Mouse (Mus musculus): ENCODE measurements around the gene P4hb.

The P4hb gene

DNA sequence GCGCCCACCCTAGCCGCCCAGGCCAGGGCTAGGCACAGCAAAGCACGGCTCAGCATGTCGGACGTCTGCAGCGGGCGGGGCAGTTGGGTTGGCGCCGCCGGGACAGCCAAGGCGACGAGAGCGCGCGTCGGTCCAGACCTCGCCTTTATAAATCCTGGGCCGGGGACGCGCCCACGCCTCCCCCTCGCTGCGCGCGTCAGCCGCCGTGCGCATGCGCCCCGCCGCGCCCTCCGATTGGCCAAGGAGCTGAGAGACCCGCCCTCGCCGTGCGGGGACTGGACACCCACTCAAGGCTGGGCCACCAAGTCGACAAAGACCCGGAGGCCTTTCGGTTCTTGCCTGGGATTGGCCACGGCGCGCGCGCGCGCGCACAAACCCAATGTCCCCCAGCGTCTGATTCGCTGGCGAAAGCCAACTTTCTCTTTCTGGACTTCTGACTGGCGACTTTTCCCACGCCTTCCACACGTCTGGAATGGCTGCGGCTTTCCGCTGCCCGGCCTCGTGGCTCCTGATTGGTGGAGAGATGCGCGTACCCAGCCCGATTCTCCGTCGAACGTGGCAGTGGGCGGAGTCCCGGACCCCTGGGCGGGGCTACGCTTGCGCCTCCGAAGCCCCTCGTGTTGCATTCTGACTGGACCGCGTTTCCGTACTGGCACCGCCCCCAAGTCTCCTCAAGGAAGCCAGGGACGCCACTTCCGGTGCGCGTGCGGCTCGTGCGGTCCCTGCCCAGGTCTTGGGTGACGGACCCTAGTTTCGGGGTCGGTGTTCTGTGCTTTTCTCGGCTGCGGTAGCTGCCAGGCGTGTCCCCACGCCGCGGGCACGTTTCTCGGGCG, at the start of gene P4hb:
P4hb (minus strand) TSS at position 502 of the 833 bp plus-strand sequence.
- peak; percentile 99 for DNase-seq (ENCODE audit: low spot score)

DNA sequence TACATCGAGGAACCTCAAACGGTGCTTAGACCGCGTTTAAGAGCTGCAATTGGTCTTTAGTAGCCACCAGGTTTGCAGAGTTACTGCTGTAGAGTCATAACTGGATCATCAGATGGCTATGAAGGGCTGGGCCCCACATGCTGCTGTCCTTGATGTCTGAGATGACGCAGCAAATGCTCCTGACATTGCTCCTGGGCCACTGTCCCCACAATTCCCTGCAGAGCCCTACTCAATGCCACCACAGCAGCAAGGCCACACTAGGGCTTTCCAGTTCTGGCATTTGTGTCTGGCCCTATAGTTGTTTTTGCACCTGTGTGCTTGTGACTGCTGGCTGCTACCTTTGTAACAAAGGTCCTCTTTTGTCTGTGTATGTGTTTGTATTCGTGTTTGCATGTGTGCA, 49.8 kb upstream of the P4hb start:
- no peak for DNase-seq (ENCODE audit: low spot score)

GRCm38 (mm10) chr11:120620195-120620594, 47.1 kb upstream of the P4hb start:
- no peak for DNase-seq (ENCODE audit: low spot score)

DNA sequence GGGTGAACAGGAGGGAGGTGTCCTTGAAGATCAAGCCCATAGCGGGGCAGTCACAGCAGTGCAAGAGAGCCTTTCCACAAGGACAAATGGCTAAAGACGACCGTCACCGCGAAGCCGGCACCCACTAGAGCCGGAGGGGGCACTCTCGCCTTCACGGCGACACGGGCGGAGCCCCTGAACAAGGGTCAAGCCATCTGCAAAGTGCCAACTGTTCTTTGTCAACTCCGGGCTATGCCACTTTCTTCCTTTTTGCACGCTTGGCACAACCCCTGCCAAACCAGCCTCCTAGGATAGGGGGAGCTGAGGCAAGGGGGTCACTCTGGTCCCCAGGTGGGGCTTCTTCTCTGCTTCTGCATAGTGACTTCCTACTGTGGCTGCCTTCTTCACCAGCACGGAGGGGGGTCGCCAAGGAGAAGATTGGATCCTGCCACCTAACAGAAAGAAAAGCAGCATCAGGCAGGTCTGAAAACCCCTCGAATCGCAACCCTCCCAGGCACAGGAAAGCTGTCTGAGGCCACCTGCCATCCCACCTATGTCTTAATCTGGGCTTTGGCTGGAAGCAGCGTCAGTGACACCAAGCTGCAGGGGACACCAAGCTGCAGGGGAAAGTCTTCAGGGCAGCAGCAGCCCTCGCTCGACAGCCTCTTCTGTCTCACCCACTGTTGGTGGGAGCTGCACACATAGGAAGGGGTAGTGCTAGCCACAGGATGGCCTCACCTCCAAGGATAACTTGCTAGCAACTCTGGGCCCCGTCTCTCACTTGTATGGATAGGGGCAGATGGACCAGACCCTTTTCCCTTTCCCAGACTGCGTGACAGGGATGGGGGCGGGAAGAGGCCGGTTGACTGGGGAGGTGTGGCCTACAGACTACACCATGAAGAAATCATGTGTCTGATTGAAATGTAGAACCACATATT, 45.8 kb upstream of the P4hb start:
- no peak for DNase-seq (ENCODE audit: low spot score)

DNA sequence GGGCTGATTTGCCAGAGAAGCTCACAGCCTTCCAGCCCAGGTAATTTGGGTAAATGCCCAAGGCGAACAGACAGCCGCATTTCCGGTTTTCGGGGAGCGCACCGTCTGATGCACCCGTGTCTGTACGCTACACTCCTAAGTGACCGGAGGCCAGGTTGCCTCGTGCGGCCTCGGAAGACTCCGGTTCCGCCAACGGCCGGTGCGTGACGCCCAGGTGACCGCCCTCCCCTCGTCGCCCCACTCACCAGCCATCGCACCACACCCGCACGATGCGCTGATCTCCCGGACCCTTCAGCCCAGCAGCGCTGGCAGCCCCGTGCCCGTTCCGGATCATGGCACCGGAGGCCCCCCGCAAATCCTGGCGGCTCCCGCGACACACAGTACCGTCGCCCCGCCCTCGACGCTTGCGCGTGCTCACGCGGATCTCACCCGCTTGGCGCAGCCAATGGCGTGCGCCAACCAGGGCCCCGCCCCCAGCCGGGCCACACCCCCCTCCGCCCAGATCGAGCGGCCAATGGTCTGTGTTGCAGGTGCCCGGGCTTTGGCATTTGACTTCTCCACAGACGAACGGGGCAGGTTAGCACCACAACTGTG, 44.6 kb upstream of the P4hb start, which contains the start of gene Pcyt2:
Pcyt2 (minus strand) TSS at position 418 of the 594 bp plus-strand sequence.
- peak; percentile 85 for DNase-seq (ENCODE audit: low spot score)

- DNase-seq (ENCODE audit: low spot score), result no peak
Measured at GRCm38 (mm10) chr11:120616617-120617294, 43.7 kb upstream of the P4hb start.

GRCm38 (mm10) chr11:120615606-120616203, 42.7 kb upstream of the P4hb start:
- no peak for DNase-seq (ENCODE audit: low spot score)

GRCm38 (mm10) chr11:120615167-120615566, 42.1 kb upstream of the P4hb start:
- no peak for DNase-seq (ENCODE audit: low spot score)

DNA sequence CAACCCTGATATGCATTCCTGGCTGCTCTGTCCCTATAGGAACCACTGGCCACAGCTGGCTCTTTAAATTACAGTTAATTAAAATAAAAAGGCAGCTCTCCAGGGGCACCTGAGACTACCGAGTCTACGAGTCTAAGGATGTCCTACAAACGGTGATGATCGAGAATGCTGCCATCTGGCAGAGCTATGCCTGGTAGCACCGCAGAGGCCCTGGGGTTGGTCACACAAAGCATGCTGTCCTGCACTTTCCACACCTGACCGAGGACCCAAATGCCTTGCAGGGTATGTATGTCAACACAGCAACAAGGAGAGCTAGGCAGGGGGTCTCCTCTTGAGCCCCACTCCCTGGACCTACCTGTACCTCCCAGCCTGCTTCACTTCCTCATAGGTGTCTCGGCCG, 40.9 kb upstream of the P4hb start:
- DNase-seq (ENCODE audit: low spot score), result no peak

- DNase-seq (ENCODE audit: low spot score), result no peak
Measured at GRCm38 (mm10) chr11:120613481-120613972, 40.5 kb upstream of the P4hb start.

DNA sequence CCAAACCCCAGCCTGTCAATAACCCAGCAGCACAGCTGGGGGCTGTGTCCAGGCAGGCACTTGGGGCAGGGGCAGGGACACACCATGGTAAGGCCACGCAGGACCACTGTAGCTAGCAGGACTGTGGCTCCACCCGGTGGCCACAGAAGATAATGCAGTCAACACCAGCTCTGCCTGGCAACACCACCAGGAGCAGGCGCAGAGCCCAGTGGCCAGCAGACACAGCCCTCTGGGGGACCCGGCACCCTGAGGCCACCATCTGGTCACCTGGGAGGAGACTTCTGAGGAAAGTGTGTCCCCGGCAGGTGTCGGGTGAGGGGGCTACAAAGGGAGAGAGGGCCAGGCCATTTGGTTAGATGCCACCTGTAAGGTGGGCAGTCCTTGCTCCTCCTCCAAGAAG, 39.7 kb upstream of the P4hb start:
- DNase-seq (ENCODE audit: low spot score), result peak; percentile 45

GRCm38 (mm10) chr11:120610477-120611046, 37.5 kb upstream of the P4hb start:
- no peak for DNase-seq (ENCODE audit: low spot score)

GRCm38 (mm10) chr11:120609250-120609649, 36.2 kb upstream of the P4hb start:
- DNase-seq (ENCODE audit: low spot score), result no peak

- DNase-seq (ENCODE audit: low spot score), result no peak
Measured at GRCm38 (mm10) chr11:120608241-120609034, 35.4 kb upstream of the P4hb start, which contains the start of gene Npb. Gene Npb (plus strand): TSS chr11:120608477.

- DNase-seq (ENCODE audit: low spot score), result no peak
Measured at GRCm38 (mm10) chr11:120606764-120607163, 33.7 kb upstream of the P4hb start.

DNA sequence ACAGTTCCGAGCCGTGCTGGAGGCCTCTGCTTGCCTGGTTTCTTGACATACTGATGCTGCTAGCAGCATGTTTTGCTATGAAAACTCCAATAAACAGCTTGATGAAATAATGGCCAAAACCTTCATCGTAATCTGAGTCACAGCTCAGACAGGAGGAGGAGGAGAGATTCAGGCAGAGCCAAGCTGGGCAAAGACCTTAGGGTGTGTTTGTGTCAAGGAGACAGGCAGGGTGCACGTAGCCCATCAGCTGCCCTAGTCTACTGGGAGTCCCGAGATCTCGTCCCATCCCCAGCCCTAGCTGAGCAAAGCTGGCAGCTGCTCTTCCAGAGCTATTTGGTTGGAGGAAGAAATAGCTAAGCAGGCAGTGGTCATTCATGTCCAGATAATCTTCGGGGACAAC, 32.6 kb upstream of the P4hb start:
- no peak for DNase-seq (ENCODE audit: low spot score)

DNA sequence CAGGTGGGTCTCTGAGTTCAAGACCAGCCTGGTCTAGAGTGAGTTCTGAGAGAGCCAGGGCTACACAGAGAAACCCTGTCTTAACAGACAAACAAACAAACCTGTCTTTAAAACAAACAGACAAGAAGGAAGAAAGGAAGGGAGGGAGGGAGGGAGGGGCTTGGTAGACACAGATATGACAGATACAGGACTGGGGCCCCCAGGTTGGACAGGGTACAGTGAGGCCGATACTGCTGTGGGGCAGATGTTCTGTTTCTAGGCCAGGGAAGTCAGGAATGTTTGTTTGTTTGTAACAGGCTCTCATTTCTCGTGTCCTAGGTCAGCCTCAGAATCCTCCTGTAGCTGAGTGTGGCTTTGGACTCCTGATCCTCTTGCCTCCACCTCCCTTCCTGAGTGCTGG, 30.5 kb upstream of the P4hb start:
- no peak for DNase-seq (ENCODE audit: low spot score)

DNA sequence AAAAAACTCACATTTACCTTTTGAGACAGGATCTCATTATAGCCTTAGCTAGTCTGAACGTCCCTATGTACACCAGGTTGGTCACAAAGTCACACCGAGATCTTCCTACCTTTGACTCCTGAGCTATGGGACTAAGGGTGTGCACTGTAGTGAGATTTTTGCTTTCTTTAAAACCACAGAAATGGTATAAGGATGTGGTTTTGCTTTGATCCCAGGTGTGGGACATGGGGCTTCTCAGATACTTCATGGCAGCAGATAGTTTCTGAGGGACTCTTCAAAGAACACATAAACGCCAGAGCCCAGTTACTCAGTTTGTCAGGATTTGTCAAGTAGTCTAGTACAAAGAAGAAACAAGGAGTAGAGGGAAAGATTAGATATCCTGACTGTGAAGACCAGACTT, 27.7 kb upstream of the P4hb start:
- no peak for DNase-seq (ENCODE audit: low spot score)

DNA sequence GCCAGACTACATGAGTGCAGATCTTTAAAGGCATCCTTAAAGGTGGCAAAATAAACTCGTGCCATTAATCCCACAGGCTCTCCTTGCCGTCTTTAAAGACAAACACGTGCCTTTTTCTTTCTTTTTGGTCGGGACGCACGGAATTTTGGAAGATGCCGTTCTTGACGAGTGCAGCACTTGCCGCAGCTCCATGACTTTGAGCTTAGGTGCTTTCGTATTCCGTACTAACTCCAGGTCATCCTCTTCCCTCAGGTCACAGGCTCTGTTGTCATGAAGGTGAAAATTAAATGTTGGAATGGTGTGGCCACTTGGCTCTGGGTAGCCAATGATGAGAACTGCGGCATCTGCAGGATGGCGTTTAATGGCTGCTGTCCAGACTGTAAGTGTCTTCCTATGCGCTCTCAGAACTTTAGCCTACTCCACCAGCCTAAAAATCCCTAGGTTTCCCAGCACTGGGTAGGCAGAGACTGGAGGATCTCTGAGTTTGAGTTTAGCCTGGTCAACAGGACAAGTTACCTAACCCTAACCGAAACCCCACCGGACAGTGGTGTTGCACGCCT, 26.0 kb upstream of the P4hb start:
- DNase-seq (ENCODE audit: low spot score), result no peak

All from adipocyte (in vitro differentiated cells).